Mouse (Mus musculus): ENCODE data around the gene Csf1. TPM values are rescaled to one million over a fixed set of nuclear protein-coding genes. Genes with fewer than 3 reads are reported as not detected.

The Csf1 gene
- polyA plus RNA-seq, 1 experiment from 2014 or later: 7.8 TPM

DNA sequence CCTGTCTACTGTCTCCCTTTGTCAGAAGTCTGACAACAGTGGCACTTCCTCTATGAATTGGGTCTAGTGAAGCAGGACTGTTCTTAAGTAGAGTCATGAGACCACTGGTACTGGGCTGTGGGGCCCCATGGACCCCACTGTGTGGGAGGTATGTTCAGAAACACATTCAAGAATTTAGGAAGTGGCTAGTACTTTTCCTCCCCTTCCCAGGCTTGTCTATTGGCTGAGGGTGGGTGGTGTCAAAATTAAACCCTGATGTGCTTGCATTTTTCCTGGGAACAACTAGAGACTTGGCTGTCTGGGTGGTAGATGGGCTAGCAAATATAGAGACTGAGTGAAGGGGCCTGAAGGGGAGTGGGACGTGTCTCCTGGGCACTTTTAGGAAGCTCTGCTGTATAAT lies 31.8 kb downstream of the Csf1 start:
- Histone ChIP-seq H3K27ac (no peak overlapping the region), H3K36me3 (ENCODE audit: insufficient read depth, low read length) (no peaks in the 10 kb centered on the region), H3K9ac (ENCODE audit: low read depth, low read length) (no peak overlapping the region), H3K4me1 (replicated peaks; ENCODE audit: insufficient read depth, low read length) (no peaks in the 10 kb centered on the region), H3K4me3 (replicated peaks; ENCODE audit: low read depth, low read length) (no peak overlapping the region), H3K4me2 (ENCODE audit: low read length) (no peak overlapping the region), H3K9me3 (replicated peaks; ENCODE audit: low read length) (no peaks in the 10 kb centered on the region), H3K27me3 (ENCODE audit: insufficient read depth, low read length) (no peaks in the 10 kb centered on the region)
- TF ChIP-seq CTCF (IDR thresholded peaks at IDR 0.05; ENCODE audit: low read depth): no peak
- no peak for ATAC-seq (replicated peaks; ENCODE audit: low FRiP score, low read depth)
- no peak for DNase-seq (ENCODE audit: low spot score)
- 57% methylated on average over 1 of the region's 1 CpGs for WGBS

DNA sequence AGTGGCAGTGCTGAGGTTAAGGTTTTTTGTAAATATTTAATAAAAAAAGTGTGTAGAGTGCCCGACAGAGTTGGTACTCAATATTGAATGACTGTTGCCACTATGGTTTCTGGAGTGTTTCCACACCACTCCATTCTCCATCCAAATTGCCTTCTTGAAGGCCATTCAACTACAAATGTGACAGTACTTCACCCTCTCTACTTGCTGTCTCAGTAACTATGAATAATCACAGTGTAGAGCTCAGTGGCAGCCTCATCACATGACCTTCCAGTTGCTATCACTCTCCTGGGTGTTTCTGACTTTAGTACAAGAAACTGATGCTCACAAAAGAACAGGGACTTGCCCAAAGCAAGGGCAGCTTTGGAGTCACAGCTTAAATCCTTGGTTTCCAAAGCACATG lies 44.3 kb downstream of the Csf1 start:
- Histone ChIP-seq H3K27ac (no peak overlapping the region), H3K27me3 (ENCODE audit: insufficient read depth, low read length) (no peaks in the 10 kb centered on the region), H3K4me3 (replicated peaks; ENCODE audit: low read depth, low read length) (no peak overlapping the region), H3K4me2 (ENCODE audit: low read length) (no peak overlapping the region), H3K9me3 (replicated peaks; ENCODE audit: low read length) (no peaks in the 10 kb centered on the region), H3K9ac (ENCODE audit: low read depth, low read length) (no peak overlapping the region), H3K36me3 (ENCODE audit: insufficient read depth, low read length) (no peaks in the 10 kb centered on the region), H3K4me1 (replicated peaks; ENCODE audit: insufficient read depth, low read length) (no peaks in the 10 kb centered on the region)
- 88% methylated on average over 1 of the region's 1 CpGs for WGBS
- ATAC-seq (replicated peaks; ENCODE audit: low FRiP score, low read depth) (no peak), DNase-seq (ENCODE audit: low spot score) (no peak)
- TF ChIP-seq CTCF (IDR thresholded peaks at IDR 0.05; ENCODE audit: low read depth): no peak

DNA sequence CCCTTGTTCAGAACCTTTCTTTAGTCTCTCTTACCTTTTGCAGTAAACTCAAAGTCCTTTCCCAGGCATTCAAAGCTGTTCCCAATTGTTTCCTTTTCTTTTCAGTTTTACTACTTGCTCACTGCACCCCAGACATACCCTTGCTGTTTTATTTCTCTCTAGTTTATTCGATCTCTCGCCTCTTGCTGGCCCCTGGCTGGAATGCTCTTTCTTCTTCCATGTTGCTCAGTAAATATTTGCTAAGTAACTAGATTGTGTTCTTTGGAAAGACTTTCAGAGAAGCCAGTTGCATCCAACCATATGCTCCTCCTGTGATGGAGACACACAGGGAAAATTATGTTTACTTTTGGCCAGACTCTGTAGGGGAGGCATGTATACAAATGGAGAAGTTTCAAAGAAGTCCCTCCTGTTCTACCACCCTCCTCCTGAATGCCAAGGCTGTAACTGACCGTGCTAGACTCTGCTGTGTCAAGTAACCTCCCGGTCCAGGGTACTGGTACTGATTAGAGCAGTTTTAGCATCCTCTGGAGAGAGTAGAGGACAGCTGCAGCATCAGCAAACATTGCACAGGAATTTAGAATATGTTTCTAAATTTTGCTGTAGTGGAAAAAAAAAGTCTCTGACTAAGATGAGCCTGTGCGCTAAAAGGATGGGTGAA lies 45.9 kb downstream of the Csf1 start:
- no peaks in the 10 kb centered on the region for H3K36me3 ChIP-seq (ENCODE audit: insufficient read depth, low read length)
- H3K4me3 ChIP-seq (replicated peaks; ENCODE audit: low read depth, low read length): no peak overlapping the region
- ATAC-seq (replicated peaks; ENCODE audit: low FRiP score, low read depth) (no peak), DNase-seq (ENCODE audit: low spot score) (peak; percentile 70)
- H3K27ac ChIP-seq: no peak overlapping the region
- WGBS: 42% methylated on average over 5 of the region's 5 CpGs
- H3K4me1 ChIP-seq (replicated peaks; ENCODE audit: insufficient read depth, low read length): no peaks in the 10 kb centered on the region
- TF ChIP-seq CTCF (IDR thresholded peaks at IDR 0.05; ENCODE audit: low read depth): no peak
- H3K9me3 ChIP-seq (replicated peaks; ENCODE audit: low read length): no peaks in the 10 kb centered on the region
- no peaks in the 10 kb centered on the region for H3K27me3 ChIP-seq (ENCODE audit: insufficient read depth, low read length)
- no peak overlapping the region for H3K9ac ChIP-seq (ENCODE audit: low read depth, low read length)
- H3K4me2 ChIP-seq (ENCODE audit: low read length): no peak overlapping the region

DNA sequence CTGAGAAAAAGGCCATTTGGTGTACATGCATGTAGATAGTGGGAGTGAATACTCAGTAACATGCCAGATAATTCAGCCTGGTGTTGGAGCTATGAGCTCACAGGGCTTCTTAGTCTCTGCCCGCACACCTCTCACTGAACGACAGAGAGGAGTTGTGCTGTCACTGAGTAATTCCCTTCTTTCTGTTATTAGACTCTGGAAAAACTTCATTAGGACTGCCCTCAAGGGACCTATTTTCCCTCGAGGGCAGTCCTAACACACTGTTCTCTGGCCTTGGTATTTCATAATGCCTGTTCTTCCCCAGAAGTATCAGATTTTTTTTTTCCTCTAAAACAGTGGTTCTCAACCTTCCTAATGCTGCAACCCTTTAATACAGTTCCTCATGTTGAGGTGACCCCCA lies 48.2 kb downstream of the Csf1 start:
- Histone ChIP-seq H3K36me3 (ENCODE audit: insufficient read depth, low read length) (no peaks in the 10 kb centered on the region), H3K9me3 (replicated peaks; ENCODE audit: low read length) (no peaks in the 10 kb centered on the region), H3K4me3 (replicated peaks; ENCODE audit: low read depth, low read length) (no peak overlapping the region), H3K4me2 (ENCODE audit: low read length) (no peak overlapping the region), H3K9ac (ENCODE audit: low read depth, low read length) (no peak overlapping the region), H3K4me1 (replicated peaks; ENCODE audit: insufficient read depth, low read length) (no peaks in the 10 kb centered on the region), H3K27me3 (ENCODE audit: insufficient read depth, low read length) (no peaks in the 10 kb centered on the region), H3K27ac (no peak overlapping the region)
- WGBS: 55% methylated on average over 3 of the region's 3 CpGs
- ATAC-seq (replicated peaks; ENCODE audit: low FRiP score, low read depth): no peak
- DNase-seq (ENCODE audit: low spot score): no peak
- no peak for TF ChIP-seq CTCF (IDR thresholded peaks at IDR 0.05; ENCODE audit: low read depth)

DNA sequence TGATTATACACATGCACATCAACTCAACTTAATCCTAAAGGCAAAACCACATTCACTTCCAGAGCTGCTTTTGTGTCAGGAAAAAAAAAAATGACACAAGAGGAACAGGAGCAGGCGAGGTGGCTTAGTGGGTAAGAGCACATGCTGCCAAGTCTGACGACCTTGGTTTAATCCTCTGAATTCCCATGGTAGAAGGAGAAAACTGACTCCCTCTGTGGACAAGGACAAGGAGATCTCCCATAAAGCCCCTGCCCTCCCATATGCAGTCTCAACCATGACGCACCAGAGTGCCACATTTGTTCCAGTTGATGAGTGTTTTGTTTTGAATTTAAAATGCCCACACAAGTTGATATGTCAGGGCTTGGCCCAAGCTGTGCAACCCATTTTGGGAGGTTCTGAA lies 51.1 kb downstream of the Csf1 start:
- Histone ChIP-seq H3K9me3 (replicated peaks; ENCODE audit: low read length) (no peaks in the 10 kb centered on the region), H3K27me3 (ENCODE audit: insufficient read depth, low read length) (no peaks in the 10 kb centered on the region), H3K4me3 (replicated peaks; ENCODE audit: low read depth, low read length) (no peak overlapping the region), H3K27ac (no peak overlapping the region), H3K36me3 (ENCODE audit: insufficient read depth, low read length) (no peaks in the 10 kb centered on the region), H3K4me1 (replicated peaks; ENCODE audit: insufficient read depth, low read length) (no peaks in the 10 kb centered on the region), H3K9ac (ENCODE audit: low read depth, low read length) (no peak overlapping the region), H3K4me2 (ENCODE audit: low read length) (no peak overlapping the region)
- TF ChIP-seq CTCF (IDR thresholded peaks at IDR 0.05; ENCODE audit: low read depth): no peak
- DNase-seq (ENCODE audit: low spot score) (no peak), ATAC-seq (replicated peaks; ENCODE audit: low FRiP score, low read depth) (no peak)
- WGBS: 70% methylated on average over 3 of the region's 3 CpGs

DNA sequence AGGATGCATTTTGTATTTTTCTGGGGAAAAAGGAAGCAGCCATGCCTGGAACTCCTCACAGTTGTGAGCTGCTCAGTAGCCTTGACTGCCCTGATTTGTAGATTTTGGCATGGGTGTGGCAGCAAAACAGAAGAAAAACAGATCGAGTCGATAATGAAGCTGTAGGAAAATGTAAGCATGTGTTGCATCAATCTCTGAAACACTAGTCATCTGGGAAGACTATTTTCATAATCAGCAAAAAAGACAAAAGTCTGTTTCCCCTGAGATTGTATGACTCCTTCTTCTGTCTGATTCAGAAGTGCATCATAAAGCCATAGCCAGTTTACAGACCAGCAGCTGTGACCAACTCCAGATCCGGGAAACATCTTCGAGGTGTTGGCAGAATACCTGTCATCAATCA lies 53.0 kb downstream of the Csf1 start:
- Histone ChIP-seq H3K9me3 (replicated peaks; ENCODE audit: low read length) (no peaks in the 10 kb centered on the region), H3K27me3 (ENCODE audit: insufficient read depth, low read length) (no peaks in the 10 kb centered on the region), H3K4me2 (ENCODE audit: low read length) (no peak overlapping the region), H3K27ac (no peak overlapping the region), H3K9ac (ENCODE audit: low read depth, low read length) (no peak overlapping the region), H3K4me1 (replicated peaks; ENCODE audit: insufficient read depth, low read length) (no peaks in the 10 kb centered on the region), H3K36me3 (ENCODE audit: insufficient read depth, low read length) (no peaks in the 10 kb centered on the region), H3K4me3 (replicated peaks; ENCODE audit: low read depth, low read length) (no peak overlapping the region)
- DNase-seq (ENCODE audit: low spot score) (no peak), ATAC-seq (replicated peaks; ENCODE audit: low FRiP score, low read depth) (no peak)
- TF ChIP-seq CTCF (IDR thresholded peaks at IDR 0.05; ENCODE audit: low read depth): no peak
- WGBS: 65% methylated on average over 4 of the region's 4 CpGs

DNA sequence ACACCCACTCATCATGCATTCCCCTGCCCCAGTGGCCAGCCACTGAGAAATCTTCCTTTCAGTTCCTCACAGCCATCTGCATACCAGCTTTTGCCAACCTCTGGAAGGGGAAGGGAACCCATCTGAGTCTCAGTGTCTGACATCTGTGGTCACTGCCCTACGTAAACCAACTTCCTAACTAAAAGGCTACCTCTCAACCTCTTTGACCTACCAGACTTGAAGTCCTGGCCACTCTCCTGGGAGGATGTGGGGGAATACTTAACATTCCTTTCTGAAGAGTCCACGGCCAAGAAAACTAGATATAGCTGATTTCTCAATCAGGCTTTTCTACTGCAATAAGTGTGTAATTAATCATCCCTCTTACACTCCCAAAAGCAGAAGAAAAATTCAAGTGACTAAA lies 54.1 kb downstream of the Csf1 start:
- DNase-seq (ENCODE audit: low spot score): peak; percentile 22

More for the DNA sequence above, 54.1 kb downstream of the Csf1 start:
- Histone ChIP-seq H3K4me1 (replicated peaks; ENCODE audit: insufficient read depth, low read length) (no peaks in the 10 kb centered on the region), H3K27me3 (ENCODE audit: insufficient read depth, low read length) (no peaks in the 10 kb centered on the region), H3K4me2 (ENCODE audit: low read length) (no peak overlapping the region), H3K36me3 (ENCODE audit: insufficient read depth, low read length) (no peaks in the 10 kb centered on the region), H3K27ac (no peak overlapping the region), H3K9me3 (replicated peaks; ENCODE audit: low read length) (no peaks in the 10 kb centered on the region), H3K4me3 (replicated peaks; ENCODE audit: low read depth, low read length) (no peak overlapping the region), H3K9ac (ENCODE audit: low read depth, low read length) (no peak overlapping the region)
- 40% methylated on average over 2 of the region's 2 CpGs for WGBS
- TF ChIP-seq CTCF (IDR thresholded peaks at IDR 0.05; ENCODE audit: low read depth): no peak
- no peak for ATAC-seq (replicated peaks; ENCODE audit: low FRiP score, low read depth)

Measured in kidney, postnatal 0 days (tissue).